Mouse (Mus musculus): ENCODE data around the gene Ncoa4. TPM values are rescaled to one million over a fixed set of nuclear protein-coding genes. Genes with fewer than 3 reads are reported as not detected.
"Not testable (repeated sequence)": the region's sequence is repeated elsewhere in the genome, so short reads cannot be mapped to it uniquely, and the experiment has no call there.

The Ncoa4 gene
- polyA plus RNA-seq, 1 experiment from 2014 or later: 67.2 TPM

GRCm38 (mm10) chr14:32164173-32165051 is 4.7 kb downstream of the Ncoa4 start:
- no peak overlapping the region for H3K4me3 ChIP-seq
- DNase-seq (ENCODE audit: low spot score): no peak
- no peaks in the 10 kb centered on the region for H3K27me3 ChIP-seq (ENCODE audit: low read depth, poor library complexity, severe bottlenecking)
- H3K9me3 ChIP-seq (replicated peaks): no peaks in the 10 kb centered on the region
- 0 out of 2 replicates have a peak, but pooled peaks cover 3% of the 10 kb centered on the region for H3K36me3 ChIP-seq
- peaks cover 24% of the 10 kb centered on the region for H3K4me1 ChIP-seq
- no peak overlapping the region for H3K27ac ChIP-seq
- WGBS: 44% methylated on average over 8 of the region's 8 CpGs

DNA sequence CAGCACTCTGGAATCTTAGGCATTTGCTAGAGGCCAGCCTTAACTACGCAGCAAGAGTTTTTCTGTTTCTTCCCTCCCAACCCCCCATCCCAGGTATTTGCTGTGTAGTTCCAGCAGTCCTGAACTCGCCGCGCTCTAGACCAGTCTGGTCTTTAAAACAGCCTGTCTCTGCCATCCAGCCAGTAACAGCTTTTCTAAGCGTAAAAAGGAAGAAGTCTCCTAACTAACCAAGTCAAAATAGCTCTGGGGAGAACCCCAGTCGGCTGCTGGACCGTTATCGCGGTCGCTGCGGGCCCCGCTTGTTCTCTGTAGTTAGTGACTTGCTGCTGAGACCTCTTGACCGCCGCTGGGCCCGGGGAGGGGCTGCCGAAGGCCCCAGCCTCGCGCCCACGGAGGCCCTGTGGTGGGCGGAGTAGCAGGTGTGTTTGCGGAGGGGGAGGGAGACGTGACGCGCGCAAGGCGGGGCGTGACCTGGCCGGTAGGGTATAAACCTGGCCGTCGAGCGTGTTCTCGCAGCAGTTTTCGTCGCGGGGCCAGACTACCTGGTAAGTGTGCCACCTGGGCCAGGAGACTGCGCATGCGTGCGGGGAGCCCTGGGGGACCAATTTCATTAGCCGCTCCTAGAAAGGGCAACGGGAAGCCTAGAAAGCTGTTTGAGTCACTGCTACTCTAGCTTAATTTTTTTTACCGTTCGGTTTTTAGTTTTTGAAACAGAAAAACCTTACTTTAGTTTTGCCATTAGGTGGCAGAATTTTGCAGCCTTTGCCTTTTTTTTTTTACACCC is 5.8 kb downstream of the Ncoa4 start:
- Histone ChIP-seq H3K4me1 (peaks cover 19% of the 10 kb centered on the region), H3K4me3 (peak overlapping the region; percentile 59), H3K9me3 (replicated peaks) (no peaks in the 10 kb centered on the region), H3K36me3 (0 out of 2 replicates have a peak, but pooled peaks cover 3% of the 10 kb centered on the region), H3K27me3 (ENCODE audit: low read depth, poor library complexity, severe bottlenecking) (no peaks in the 10 kb centered on the region), H3K27ac (peak overlapping the region; percentile 81)
- WGBS: under 1% methylated on average over 42 of the region's 42 CpGs
- peak; percentile 87 for DNase-seq (ENCODE audit: low spot score)

DNA sequence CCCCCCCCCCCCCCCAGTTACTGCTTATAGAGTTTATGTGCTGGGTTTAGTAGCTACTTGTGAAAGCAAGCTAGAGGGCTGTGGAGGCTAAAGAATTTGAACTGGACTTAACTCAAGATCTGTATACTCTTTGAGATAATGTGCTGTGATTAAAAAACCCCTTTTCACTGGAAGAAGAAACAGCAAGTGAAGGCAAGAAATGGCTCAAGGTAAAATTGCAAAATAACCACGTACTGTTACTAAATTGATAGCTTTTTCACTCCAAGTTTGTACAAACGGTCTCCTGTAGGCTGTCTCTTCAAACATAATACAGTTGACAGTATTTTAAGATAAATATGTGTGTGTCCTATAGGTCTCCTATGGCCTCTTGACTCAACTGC is 6.4 kb downstream of the Ncoa4 start:
- Histone ChIP-seq H3K27me3 (ENCODE audit: low read depth, poor library complexity, severe bottlenecking) (no peaks in the 10 kb centered on the region), H3K36me3 (peaks cover 5% of the 10 kb centered on the region), H3K27ac (no peak overlapping the region), H3K4me3 (peak overlapping the region; percentile 59), H3K4me1 (peaks cover 14% of the 10 kb centered on the region), H3K9me3 (replicated peaks) (no peaks in the 10 kb centered on the region)
- DNase-seq (ENCODE audit: low spot score): no peak
- 79% methylated on average over 2 of the region's 2 CpGs for WGBS

DNA sequence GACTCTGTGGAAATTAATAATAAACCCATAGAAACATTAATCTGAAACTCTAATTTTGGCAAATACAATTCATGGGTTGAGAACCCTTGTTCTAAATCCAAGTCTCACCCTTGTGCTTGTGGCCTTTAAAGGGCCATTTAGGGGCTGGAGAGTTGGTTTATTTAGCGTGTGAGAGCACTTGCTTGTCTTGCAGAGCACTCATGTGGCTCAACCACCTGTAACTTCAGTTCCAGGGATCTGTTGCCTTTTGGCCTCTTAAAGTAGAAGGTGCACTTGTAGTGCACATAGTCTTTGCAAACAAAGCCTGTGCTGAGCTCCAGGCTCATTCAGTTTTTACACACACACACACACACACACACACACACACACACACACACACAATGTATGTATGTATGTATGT is 7.2 kb downstream of the Ncoa4 start:
- peaks cover 11% of the 10 kb centered on the region for H3K36me3 ChIP-seq
- no peak overlapping the region for H3K27ac ChIP-seq
- H3K4me1 ChIP-seq: peaks cover 12% of the 10 kb centered on the region
- DNase-seq (ENCODE audit: low spot score): no peak
- WGBS: 77% methylated on average over 1 of the region's 1 CpGs
- H3K4me3 ChIP-seq: no peak overlapping the region
- no peaks in the 10 kb centered on the region for H3K27me3 ChIP-seq (ENCODE audit: low read depth, poor library complexity, severe bottlenecking)
- no peaks in the 10 kb centered on the region for H3K9me3 ChIP-seq (replicated peaks)

DNA sequence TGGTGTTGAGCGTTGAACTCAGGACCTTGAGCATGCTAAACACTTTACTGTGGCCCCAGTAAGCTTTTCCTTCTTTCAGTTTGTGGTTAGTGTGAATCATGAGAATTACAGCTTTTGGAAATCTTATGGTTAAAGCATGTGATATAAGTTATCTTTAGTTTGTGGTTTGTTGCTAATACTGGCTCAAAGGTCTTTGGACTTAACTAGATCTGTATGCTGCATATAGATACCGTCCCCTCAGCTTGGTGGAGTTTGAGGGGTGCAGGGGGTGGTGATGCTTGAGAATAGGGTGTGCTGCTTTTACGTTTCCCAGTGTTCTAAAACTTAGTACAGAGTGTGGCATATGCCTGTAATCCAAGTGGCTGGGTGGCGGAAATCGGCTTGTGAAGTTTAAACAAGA is 7.7 kb downstream of the Ncoa4 start:
- Histone ChIP-seq H3K9me3 (replicated peaks) (no peaks in the 10 kb centered on the region), H3K4me3 (no peak overlapping the region), H3K4me1 (peaks cover 12% of the 10 kb centered on the region), H3K27me3 (ENCODE audit: low read depth, poor library complexity, severe bottlenecking) (no peaks in the 10 kb centered on the region), H3K36me3 (peaks cover 14% of the 10 kb centered on the region), H3K27ac (no peak overlapping the region)
- no peak for DNase-seq (ENCODE audit: low spot score)
- WGBS: 92% methylated on average over 5 of the region's 5 CpGs

GRCm38 (mm10) chr14:32168653-32169231 is 9.1 kb downstream of the Ncoa4 start:
- Histone ChIP-seq H3K36me3 (peaks cover 28% of the 10 kb centered on the region), H3K27me3 (ENCODE audit: low read depth, poor library complexity, severe bottlenecking) (no peaks in the 10 kb centered on the region), H3K27ac (no peak overlapping the region), H3K4me3 (no peak overlapping the region), H3K9me3 (replicated peaks) (no peaks in the 10 kb centered on the region), H3K4me1 (peaks cover 12% of the 10 kb centered on the region)
- 79% methylated on average over 3 of the region's 3 CpGs for WGBS
- no peak for DNase-seq (ENCODE audit: low spot score)

GRCm38 (mm10) chr14:32170137-32170536 is 10.5 kb downstream of the Ncoa4 start:
- WGBS: 86% methylated on average over 4 of the region's 4 CpGs
- no peaks in the 10 kb centered on the region for H3K9me3 ChIP-seq (replicated peaks)
- H3K4me1 ChIP-seq: peaks cover 7% of the 10 kb centered on the region
- no peaks in the 10 kb centered on the region for H3K27me3 ChIP-seq (ENCODE audit: low read depth, poor library complexity, severe bottlenecking)
- peaks cover 42% of the 10 kb centered on the region for H3K36me3 ChIP-seq
- H3K27ac ChIP-seq: no peak overlapping the region
- DNase-seq (ENCODE audit: low spot score): no peak
- no peak overlapping the region for H3K4me3 ChIP-seq

- H3K4me3 ChIP-seq: no peak overlapping the region
- no peaks in the 10 kb centered on the region for H3K4me1 ChIP-seq
- H3K27me3 ChIP-seq (ENCODE audit: low read depth, poor library complexity, severe bottlenecking): no peaks in the 10 kb centered on the region
- H3K9me3 ChIP-seq (replicated peaks): no peaks in the 10 kb centered on the region
- H3K27ac ChIP-seq: no peak overlapping the region
- peaks cover 69% of the 10 kb centered on the region for H3K36me3 ChIP-seq
- 94% methylated on average over 2 of the region's 2 CpGs for WGBS
- DNase-seq (ENCODE audit: low spot score): no peak
These were observed 15.6 kb downstream of the Ncoa4 start for GRCm38 (mm10) chr14:32175310-32175709.

DNA sequence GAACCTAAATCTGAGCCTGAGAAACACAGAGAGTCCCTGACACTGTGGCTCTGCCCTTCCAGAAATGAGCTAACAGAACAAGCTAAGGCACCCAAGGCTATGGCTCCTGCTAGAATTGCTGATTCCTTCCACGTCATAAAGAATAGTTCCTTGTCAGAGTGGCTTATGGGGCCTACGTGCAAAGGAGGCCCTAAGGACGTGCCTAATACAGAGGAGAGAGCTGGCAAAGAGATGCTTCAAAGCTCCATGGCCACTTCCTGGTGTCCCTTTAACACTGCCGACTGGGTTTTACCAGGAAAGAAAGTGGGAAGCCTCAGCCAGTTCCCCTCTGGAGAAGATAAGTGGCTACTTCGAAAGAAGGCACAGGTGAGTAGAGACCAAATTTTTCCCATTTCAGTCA is 16.9 kb downstream of the Ncoa4 start:
- DNase-seq (ENCODE audit: low spot score); H3K4me1 ChIP-seq; H3K9me3 ChIP-seq (replicated peaks); H3K4me3 ChIP-seq; H3K27ac ChIP-seq; H3K27me3 ChIP-seq (ENCODE audit: low read depth, poor library complexity, severe bottlenecking): not testable (repeated sequence)
- peaks cover 75% of the 10 kb centered on the region for H3K36me3 ChIP-seq
- WGBS: 90% methylated on average over 5 of the region's 5 CpGs

DNA sequence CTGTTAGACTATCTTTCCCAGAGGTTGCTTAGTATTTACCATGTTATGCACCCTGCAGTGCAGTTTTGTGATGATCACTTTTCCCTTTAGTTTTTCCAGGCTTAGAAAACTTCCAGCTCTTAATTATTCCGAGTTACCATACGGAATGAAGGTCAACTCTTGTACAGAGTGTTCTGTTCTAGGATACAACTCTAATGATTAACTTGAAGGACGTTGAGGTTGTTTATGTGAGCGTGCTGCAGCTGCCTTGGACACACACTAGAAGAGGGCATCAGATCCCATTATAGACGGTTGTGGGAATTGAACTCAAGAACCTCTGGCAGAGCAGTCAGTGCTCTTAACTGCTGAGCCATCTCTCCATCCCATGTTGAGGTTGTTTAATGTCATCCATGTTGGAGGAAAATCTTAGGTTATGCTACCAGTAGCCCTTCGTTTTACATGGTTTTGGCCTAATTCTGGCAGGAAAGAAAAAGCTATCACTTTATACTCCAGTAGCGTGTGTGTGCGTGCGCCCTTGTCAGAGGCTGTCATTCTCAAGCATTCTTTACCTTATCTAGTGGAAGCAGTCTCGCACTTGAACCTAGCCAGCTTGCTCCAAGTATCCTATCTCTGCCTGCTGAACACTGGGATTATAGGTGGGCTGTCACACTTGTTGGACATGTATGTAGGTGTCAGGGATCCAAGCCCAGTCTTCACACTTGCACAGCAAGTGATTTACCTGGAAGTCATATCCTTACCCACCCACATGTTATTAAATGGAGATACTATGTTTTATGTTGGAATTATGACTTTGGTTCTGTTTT is 19.9 kb downstream of the Ncoa4 start:
- Histone ChIP-seq H3K4me3 (no peak overlapping the region), H3K36me3 (peaks cover 75% of the 10 kb centered on the region), H3K27me3 (ENCODE audit: low read depth, poor library complexity, severe bottlenecking) (no peaks in the 10 kb centered on the region), H3K4me1 (no peaks in the 10 kb centered on the region), H3K9me3 (replicated peaks) (no peaks in the 10 kb centered on the region), H3K27ac (no peak overlapping the region)
- 93% methylated on average over 10 of the region's 10 CpGs for WGBS
- no peak for DNase-seq (ENCODE audit: low spot score)

DNA sequence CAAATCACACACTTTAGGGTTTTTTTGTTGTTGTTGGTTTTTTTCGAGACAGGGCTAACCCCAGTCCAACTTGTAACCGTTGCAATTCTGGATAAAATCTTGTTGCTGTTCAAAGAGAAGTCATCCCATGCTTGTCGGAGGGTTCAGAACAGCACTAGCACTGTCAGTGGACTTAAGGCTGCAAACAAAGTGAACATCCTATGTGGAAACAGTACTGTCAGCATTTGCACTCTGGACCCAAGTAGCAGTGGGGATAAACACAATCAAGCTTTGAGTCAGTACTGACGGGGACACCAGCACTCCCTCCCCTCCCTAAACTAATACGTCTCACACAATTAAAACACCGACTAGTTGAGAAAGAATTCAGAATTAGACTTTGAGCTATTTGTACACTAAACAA is 21.2 kb downstream of the Ncoa4 start:
- no peaks in the 10 kb centered on the region for H3K27me3 ChIP-seq (ENCODE audit: low read depth, poor library complexity, severe bottlenecking)
- DNase-seq (ENCODE audit: low spot score): no peak
- no peak overlapping the region for H3K27ac ChIP-seq
- 85% methylated on average over 6 of the region's 6 CpGs for WGBS
- no peaks in the 10 kb centered on the region for H3K4me1 ChIP-seq
- no peaks in the 10 kb centered on the region for H3K9me3 ChIP-seq (replicated peaks)
- no peak overlapping the region for H3K4me3 ChIP-seq
- H3K36me3 ChIP-seq: peaks cover 75% of the 10 kb centered on the region

DNA sequence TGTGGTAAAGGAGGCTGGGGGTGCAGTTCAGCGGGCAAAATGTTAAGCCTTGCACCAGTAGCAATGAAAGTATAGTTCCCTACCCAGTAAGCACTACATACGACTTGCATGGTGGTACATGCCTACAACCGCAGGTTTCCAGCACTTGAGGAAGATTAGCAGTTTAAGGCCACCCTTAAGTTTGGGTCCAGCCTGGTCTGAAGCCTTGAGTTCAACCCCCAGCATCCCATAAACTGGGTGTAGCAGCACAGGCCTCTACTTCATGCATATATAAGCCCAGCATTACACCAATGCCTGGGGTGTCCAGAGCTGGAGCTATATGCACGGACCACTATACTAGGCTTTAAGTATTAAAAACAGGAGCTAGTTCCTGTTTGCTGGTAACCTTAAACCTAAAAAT is 24.2 kb downstream of the Ncoa4 start:
- Histone ChIP-seq H3K9me3 (replicated peaks) (no peaks in the 10 kb centered on the region), H3K27ac (no peak overlapping the region), H3K4me1 (no peaks in the 10 kb centered on the region), H3K27me3 (ENCODE audit: low read depth, poor library complexity, severe bottlenecking) (no peaks in the 10 kb centered on the region), H3K36me3 (peaks cover 94% of the 10 kb centered on the region), H3K4me3 (no peak overlapping the region)
- no peak for DNase-seq (ENCODE audit: low spot score)
- 93% methylated on average over 4 of the region's 4 CpGs for WGBS

Measured in limb, embryonic 10.5 days (tissue).